In the genomic region with DNA sequence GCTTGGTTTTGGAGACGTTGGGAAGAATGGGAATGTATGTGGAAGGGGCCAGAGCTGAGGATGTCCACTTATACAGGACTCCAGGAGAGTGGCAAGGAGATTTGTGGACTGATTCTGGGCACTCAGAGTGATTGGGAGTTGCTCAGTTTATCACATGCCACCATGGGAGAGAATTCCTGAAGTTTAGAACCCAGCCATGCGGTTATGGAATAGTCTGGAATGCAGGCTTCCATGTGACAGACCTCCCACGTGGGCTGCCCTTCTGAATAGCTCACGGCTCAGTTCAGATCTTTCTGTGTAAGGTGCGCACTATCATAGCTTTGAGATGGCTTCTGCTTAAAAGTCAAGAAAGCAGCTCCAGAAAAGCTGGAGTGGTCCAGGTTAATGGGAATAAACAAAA, we compare ENCODE assay signal across 13 mouse cellular contexts.
"Had no signal": no experiment of that assay in that cellular context is flagged by ENCODE, and none has a peak within 500 bp of the region (broad histone marks: within the 10 kb centered on the region; RNA-seq: fewer than 3 reads in every experiment).

No protein-coding gene starts in this region.

- DNase-seq: liver; liver, embryonic 13.5 days; liver, postnatal 0 days; lung, postnatal 14 days; thymus, postnatal 4 days had no signal

- H3K4me2 ChIP-seq: limb, embryonic 12.5 days; liver, embryonic 13.5 days; lung, embryonic 15.5 days; midbrain, embryonic 11.5 days; midbrain, embryonic 15.5 days had no signal

- H3K4me3 ChIP-seq: limb, embryonic 12.5 days; liver, embryonic 13.5 days; lung, embryonic 15.5 days; megakaryocyte, embryonic 14.5 days; midbrain, embryonic 15.5 days had no signal

- ATAC-seq: intestine, embryonic 16.5 days; liver, postnatal 0 days had no signal

- H3K9ac ChIP-seq: limb, embryonic 12.5 days; liver, embryonic 13.5 days; liver, postnatal 0 days; lung, embryonic 15.5 days; midbrain, embryonic 15.5 days had no signal

- H3K27ac ChIP-seq: limb, embryonic 12.5 days; liver, embryonic 13.5 days; lung, embryonic 15.5 days; macrophage; midbrain, embryonic 15.5 days; stomach, postnatal 0 days had no signal

- H3K27me3 ChIP-seq: limb, embryonic 12.5 days; liver, embryonic 13.5 days; lung, embryonic 15.5 days; megakaryocyte, embryonic 14.5 days; midbrain, embryonic 15.5 days had no signal

- H3K9me3 ChIP-seq: limb, embryonic 12.5 days; liver, embryonic 13.5 days; lung, embryonic 15.5 days; megakaryocyte, embryonic 14.5 days; midbrain, embryonic 15.5 days had no signal

- H3K36me3 ChIP-seq: limb, embryonic 12.5 days; liver, embryonic 13.5 days; lung, embryonic 15.5 days; midbrain, embryonic 15.5 days had no signal

- H3K4me1 ChIP-seq: limb, embryonic 12.5 days; liver, embryonic 13.5 days; lung, embryonic 15.5 days; megakaryocyte, embryonic 14.5 days had no signal
